Comparison of ENCODE assay signal across 16 mouse cellular contexts in genomic region chr6:50175736-50176135, GRCm38 (mm10).
"Had no signal": no experiment of that assay in that cellular context is flagged by ENCODE, and none has a peak within 500 bp of the region (broad histone marks: within the 10 kb centered on the region; RNA-seq: fewer than 3 reads in every experiment).

No protein-coding gene starts in this region.

- H3K27ac ChIP-seq: lung, embryonic 15.5 days; macrophage; midbrain, embryonic 13.5 days; midbrain, embryonic 15.5 days; neural tube, embryonic 12.5 days; stomach, embryonic 15.5 days had no signal

- H3K9me3 ChIP-seq: lung, embryonic 15.5 days; megakaryocyte, embryonic 14.5 days; midbrain, embryonic 13.5 days; midbrain, embryonic 15.5 days; stomach, embryonic 15.5 days had no signal

- H3K27me3 ChIP-seq: lung, embryonic 15.5 days; megakaryocyte, embryonic 14.5 days; midbrain, embryonic 13.5 days; midbrain, embryonic 15.5 days; neural tube, embryonic 12.5 days; stomach, embryonic 15.5 days had no signal

- H3K4me3 ChIP-seq: lung, embryonic 15.5 days; megakaryocyte, embryonic 14.5 days; midbrain, embryonic 13.5 days; midbrain, embryonic 15.5 days; neural tube, embryonic 12.5 days; stomach, embryonic 15.5 days had no signal

- H3K9ac ChIP-seq: lung, embryonic 15.5 days; midbrain, embryonic 13.5 days; midbrain, embryonic 15.5 days; neural tube, embryonic 12.5 days; stomach, embryonic 15.5 days had no signal

- H3K4me2 ChIP-seq: lung, embryonic 15.5 days; midbrain, embryonic 11.5 days; midbrain, embryonic 13.5 days; midbrain, embryonic 15.5 days; neural tube, embryonic 12.5 days; stomach, embryonic 15.5 days had no signal

- H3K4me1 ChIP-seq: lung, embryonic 15.5 days; midbrain, embryonic 13.5 days; midbrain, embryonic 15.5 days; neural tube, embryonic 12.5 days; stomach, embryonic 15.5 days had no signal

- DNase-seq: lung, adult 2 months; lung, postnatal 14 days; lung, postnatal 36 days; right cerebral cortex, postnatal 14 days; thymus, adult 18-20 months; thymus, postnatal 14 days; thymus, postnatal 36 days had no signal

- ATAC-seq: lung, postnatal 0 days; midbrain, embryonic 13.5 days; midbrain, embryonic 15.5 days had no signal

- H3K36me3 ChIP-seq: lung, embryonic 15.5 days; midbrain, embryonic 15.5 days; stomach, embryonic 15.5 days had no signal
